In the genomic region with DNA sequence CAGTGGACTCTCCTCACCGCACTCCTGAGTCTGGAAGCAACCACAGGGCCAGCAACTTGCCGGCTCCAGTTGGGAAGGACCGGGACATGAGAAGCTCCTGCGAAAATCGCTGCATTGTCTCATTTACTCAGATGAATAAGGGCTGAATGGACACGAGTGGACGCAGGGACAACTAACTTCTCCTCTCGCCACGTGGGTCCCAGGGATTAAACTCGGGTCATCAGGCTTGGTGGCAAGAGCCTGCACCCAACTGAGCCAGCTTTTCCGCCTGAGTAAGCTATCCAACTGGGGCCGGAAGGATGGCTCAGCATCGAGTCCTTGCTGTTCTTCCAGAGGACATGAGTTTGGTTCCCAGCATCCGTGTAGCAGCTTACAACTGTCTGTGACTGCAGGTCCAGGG, we compare ENCODE assay signal across 27 mouse cellular contexts.
DNase-seq lines count a peak whose midpoint lies in the region; ATAC-seq lines count a peak whose summit lies in the region.
"Had no signal": no experiment of that assay in that cellular context is flagged by ENCODE, and none has a peak within 500 bp of the region (broad histone marks: within the 10 kb centered on the region; RNA-seq: fewer than 3 reads in every experiment).

No protein-coding gene starts in this region.

- H3K27me3 ChIP-seq in hindbrain, embryonic 10.5 days (ENCODE audit: insufficient read depth, poor library complexity, severe bottlenecking): no peaks in the 10 kb centered on the region
- H3K27me3 ChIP-seq in hindbrain, embryonic 11.5 days (ENCODE audit: control insufficient read depth, insufficient read depth, low read length): no peaks in the 10 kb centered on the region; the same call in 1 of the 2 replicates
- H3K27me3 ChIP-seq in kidney, embryonic 16.5 days (ENCODE audit: insufficient read depth, low read length): no peaks in the 10 kb centered on the region
- H3K27me3 ChIP-seq in limb, embryonic 10.5 days (ENCODE audit: low read depth, poor library complexity, severe bottlenecking): no peaks in the 10 kb centered on the region
- H3K27me3 ChIP-seq: CH12.LX; forebrain, embryonic 13.5 days; hindbrain, embryonic 12.5 days; hindbrain, embryonic 15.5 days; Patski had no signal

- DNase-seq in hindbrain, embryonic 10.5 days (ENCODE audit: low spot score): no peak
- DNase-seq in hindbrain, embryonic 11.5 days (ENCODE audit: low spot score): no peak
- DNase-seq in kidney, adult 8-10 months: no peak
- no peak for DNase-seq in limb, embryonic 10.5 days (ENCODE audit: low spot score)
- DNase-seq in retina, embryonic 14.5 days (ENCODE audit: low spot score): peak; percentile 61
- DNase-seq in cerebellum, adult 18-20 months: no peak
- DNase-seq: adrenal gland, postnatal 14 days; B cell, adult 2 months; cerebellum, adult 11 months; cerebellum, adult 8-10 months; cerebellum, postnatal 36 days; embryo, embryonic 11 days; forebrain, postnatal 0 days; gastrocnemius, postnatal 14 days; heart, adult 11 months had no signal

- no peak for ATAC-seq in hindbrain, embryonic 11.5 days (ENCODE audit: low FRiP score)
- ATAC-seq in kidney, embryonic 16.5 days (ENCODE audit: low FRiP score, low TSS enrichment): no peak
- ATAC-seq: forebrain, embryonic 13.5 days; forebrain, postnatal 0 days; Patski had no signal

- no peak overlapping the region for H3K9ac ChIP-seq in hindbrain, embryonic 11.5 days (ENCODE audit: low read depth, low read length)
- H3K9ac ChIP-seq in kidney, embryonic 16.5 days (replicated peaks; ENCODE audit: low read length): no peak overlapping the region
- H3K9ac ChIP-seq: embryonic facial prominence, embryonic 13.5 days; forebrain, embryonic 13.5 days; forebrain, postnatal 0 days; hindbrain, embryonic 12.5 days; hindbrain, embryonic 15.5 days had no signal

- peak overlapping the region; percentile 47; the same call in 1 of the 2 replicates for H3K27ac ChIP-seq in hindbrain, embryonic 10.5 days
- no peak overlapping the region for H3K27ac ChIP-seq in hindbrain, embryonic 11.5 days (ENCODE audit: low read depth, low read length)
- H3K27ac ChIP-seq in kidney, embryonic 16.5 days (ENCODE audit: low read length): peak overlapping the region; percentile 9; the same call in 1 of the 2 replicates
- H3K27ac ChIP-seq in limb, embryonic 10.5 days: peak overlapping the region; percentile 46; the same call in 1 of the 2 replicates
- H3K27ac ChIP-seq: embryonic facial prominence, embryonic 13.5 days; forebrain, embryonic 13.5 days; gastrocnemius, adult 2 months; hindbrain, embryonic 12.5 days; hindbrain, embryonic 15.5 days had no signal

- no peak overlapping the region for H3K4me2 ChIP-seq in hindbrain, embryonic 11.5 days (replicated peaks; ENCODE audit: low read depth, low read length)
- H3K4me2 ChIP-seq in kidney, embryonic 16.5 days (replicated peaks; ENCODE audit: low read depth, low read length): no peak overlapping the region
- H3K4me2 ChIP-seq: embryonic facial prominence, embryonic 13.5 days; forebrain, embryonic 13.5 days; heart, embryonic 11.5 days; hindbrain, embryonic 12.5 days; hindbrain, embryonic 15.5 days had no signal

- H3K36me3 ChIP-seq in hindbrain, embryonic 10.5 days: 0 out of 2 replicates have a peak, but pooled peaks cover 8% of the 10 kb centered on the region
- H3K36me3 ChIP-seq in hindbrain, embryonic 11.5 days (ENCODE audit: control insufficient read depth, insufficient read depth, low read length): no peaks in the 10 kb centered on the region
- H3K36me3 ChIP-seq in kidney, embryonic 16.5 days (ENCODE audit: insufficient read depth, low read length): no peaks in the 10 kb centered on the region
- peaks cover 10% of the 10 kb centered on the region for H3K36me3 ChIP-seq in limb, embryonic 10.5 days
- H3K36me3 ChIP-seq: hindbrain, embryonic 12.5 days; hindbrain, embryonic 15.5 days had no signal

- H3K9me3 ChIP-seq in hindbrain, embryonic 10.5 days: no peaks in the 10 kb centered on the region
- no peaks in the 10 kb centered on the region for H3K9me3 ChIP-seq in hindbrain, embryonic 11.5 days (ENCODE audit: control insufficient read depth, low read length)
- H3K9me3 ChIP-seq in kidney, embryonic 16.5 days (ENCODE audit: low read length): no peaks in the 10 kb centered on the region
- no peaks in the 10 kb centered on the region for H3K9me3 ChIP-seq in limb, embryonic 10.5 days (replicated peaks)
- H3K9me3 ChIP-seq: embryonic facial prominence, embryonic 10.5 days; embryonic facial prominence, embryonic 13.5 days; forebrain, embryonic 13.5 days; G1E; hindbrain, embryonic 12.5 days; hindbrain, embryonic 15.5 days had no signal

- H3K4me1 ChIP-seq in hindbrain, embryonic 10.5 days (replicated peaks): peaks cover 70% of the 10 kb centered on the region
- H3K4me1 ChIP-seq in hindbrain, embryonic 11.5 days (replicated peaks; ENCODE audit: control insufficient read depth, insufficient read depth, low read length): peaks cover 10% of the 10 kb centered on the region
- peaks cover 51% of the 10 kb centered on the region for H3K4me1 ChIP-seq in kidney, embryonic 16.5 days (ENCODE audit: insufficient read depth, low read length)
- peaks cover 67% of the 10 kb centered on the region for H3K4me1 ChIP-seq in limb, embryonic 10.5 days

- 71% methylated on average over 14 of the region's 14 CpGs for WGBS in hindbrain, embryonic 10.5 days
- WGBS in hindbrain, embryonic 11.5 days: 73% methylated on average over 14 of the region's 14 CpGs
- 73% methylated on average over 14 of the region's 14 CpGs for WGBS in kidney, embryonic 16.5 days
- 88% methylated on average over 14 of the region's 14 CpGs for WGBS in limb, embryonic 10.5 days

- H3K4me3 ChIP-seq in hindbrain, embryonic 10.5 days: no peak overlapping the region
- no peak overlapping the region for H3K4me3 ChIP-seq in hindbrain, embryonic 11.5 days (ENCODE audit: low read depth, low read length)
- H3K4me3 ChIP-seq in kidney, embryonic 16.5 days (ENCODE audit: low read length): no peak overlapping the region
- H3K4me3 ChIP-seq in limb, embryonic 10.5 days: no peak overlapping the region
- H3K4me3 ChIP-seq: embryonic facial prominence, embryonic 10.5 days; embryonic facial prominence, embryonic 13.5 days; erythroblast, embryonic 14.5 days; forebrain, embryonic 13.5 days; gastrocnemius, adult 2 months; hindbrain, embryonic 12.5 days; hindbrain, embryonic 15.5 days had no signal
